Mouse (Mus musculus) neural tube, embryonic 12.5 days (tissue): Measurements from ENCODE around the gene Mbnl1. TPM values are rescaled to one million over a fixed set of nuclear protein-coding genes. Genes with fewer than 3 reads are reported as not detected.
A peak's percentile ranks its signal among the peaks of the same experiment; 100 is the strongest.

Experiments
- ATAC-seq: fragments of 200-750 bp; cut with Nextera tagmentation; 2 replicates; pipeline ENCODE4 v1.8.0; 2017; ENCODE audit warnings: low read depth, mild to moderate bottlenecking, moderate TSS enrichment, moderate library complexity; ENCODE audit not compliant: low FRiP score
- H3K27ac ChIP-seq: fragments of 300-500 bp; sonication (generic); 2 replicates; pipeline ENCODE4 v1.5.1; 2016
- H3K27me3 ChIP-seq: fragments of 300-500 bp; sonication (generic); replicated peaks from 2 replicates; pipeline ENCODE4 v1.6.1; 2016; ENCODE audit warnings: mild to moderate bottlenecking
- H3K36me3 ChIP-seq: fragments of 300-500 bp; sonication (generic); 2 replicates; pipeline ENCODE4 v1.6.1; 2016; ENCODE audit warnings: mild to moderate bottlenecking
- H3K4me1 ChIP-seq: fragments of 300-500 bp; sonication (generic); 2 replicates; pipeline ENCODE4 v1.6.1; 2016
- H3K4me2 ChIP-seq: fragments of 300-500 bp; sonication (generic); replicated peaks from 2 replicates; pipeline ENCODE4 v1.6.1; 2016; ENCODE audit warnings: mild to moderate bottlenecking
- H3K4me3 ChIP-seq: fragments of 300-500 bp; sonication (generic); 2 replicates; pipeline ENCODE4 v1.5.1; 2016
- H3K9ac ChIP-seq: fragments of 300-500 bp; sonication (generic); 2 replicates; pipeline ENCODE4 v1.6.1; 2016; ENCODE audit warnings: mild to moderate bottlenecking
- H3K9me3 ChIP-seq: fragments of 300-500 bp; sonication (generic); 2 replicates; pipeline ENCODE4 v1.6.1; 2016; ENCODE audit warnings: mild to moderate bottlenecking
- WGBS: fragments of 180-500 bp; shearing (Covaris S2); methylation state at CpG from one replicate; pipeline ENCODE4 v1.1.7; 2016; 5-methylcytosine and 5-hydroxymethylcytosine counted together
- polyA plus RNA-seq: library from polyadenylated mRNA; unstranded; fragments of >200 nt; fragmentation: Nextera tagmentation; extraction: Ambion mirVana; gene quantifications from 2 replicates; pipeline ENCODE4 v1.2.1, GENCODE M21; 2016

The Mbnl1 gene
- polyA plus RNA-seq, 1 experiment from 2014 or later = 45.6 TPM

DNA sequence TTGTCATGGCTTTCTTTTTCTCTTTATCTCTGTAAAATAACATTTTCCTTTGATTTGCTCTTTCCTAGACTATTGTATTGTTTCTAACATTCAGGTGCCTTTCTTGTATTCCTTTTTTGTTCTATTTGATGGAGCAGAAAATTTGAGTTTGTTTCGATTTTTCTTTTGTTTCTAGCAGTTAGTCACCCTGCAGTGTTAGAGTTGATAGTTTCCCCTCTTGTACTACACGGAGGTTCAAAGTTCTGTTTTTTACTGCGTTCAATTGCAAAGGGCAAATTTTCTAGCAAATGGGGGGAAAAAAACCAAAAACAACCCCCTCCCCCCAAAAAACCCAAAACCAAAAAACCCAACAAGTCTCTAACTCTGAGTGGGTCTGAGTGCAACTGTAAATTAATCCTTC lies 26.0 kb downstream of the Mbnl1 start:
- no peak overlapping the region for H3K4me3 ChIP-seq
- H3K4me2 ChIP-seq = no peak overlapping the region
- WGBS = 81% methylated on average over 3 of the region's 3 CpGs
- H3K36me3 ChIP-seq = no peaks in the 10 kb centered on the region
- peaks cover 20% of the 10 kb centered on the region for H3K4me1 ChIP-seq
- H3K27me3 ChIP-seq = no peaks in the 10 kb centered on the region
- no peak for ATAC-seq
- H3K27ac ChIP-seq = no peak overlapping the region
- H3K9me3 ChIP-seq = no peaks in the 10 kb centered on the region
- H3K9ac ChIP-seq = no peak overlapping the region

DNA sequence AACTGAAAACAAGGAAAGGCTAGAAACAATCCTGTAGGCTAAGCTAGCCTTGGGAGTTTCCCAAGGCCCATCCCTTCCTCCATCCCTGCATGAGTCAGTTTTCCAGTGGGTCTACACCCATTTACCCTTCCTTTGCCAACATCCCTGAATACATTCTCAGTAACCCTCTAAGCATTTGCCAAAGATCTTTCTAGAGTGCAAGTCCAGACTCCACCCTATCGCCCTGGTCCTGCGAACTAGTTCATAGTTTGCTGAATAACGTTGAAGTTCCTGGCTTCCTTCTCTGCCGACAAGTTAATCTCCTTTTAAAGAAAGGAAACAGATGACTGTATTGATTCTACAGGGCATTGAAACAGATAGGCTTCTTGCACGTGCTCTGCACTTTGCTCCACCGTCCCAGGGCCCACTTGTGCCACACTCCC lies 26.5 kb downstream of the Mbnl1 start:
- H3K27me3 ChIP-seq = no peaks in the 10 kb centered on the region
- WGBS = 83% methylated on average over 6 of the region's 6 CpGs
- H3K9me3 ChIP-seq = no peaks in the 10 kb centered on the region
- no peak overlapping the region for H3K27ac ChIP-seq
- no peak overlapping the region for H3K9ac ChIP-seq
- H3K4me2 ChIP-seq = 0 out of 2 replicates have a peak overlapping the region, but pooled peaks have one; percentile 71
- peaks cover 20% of the 10 kb centered on the region for H3K4me1 ChIP-seq
- no peaks in the 10 kb centered on the region for H3K36me3 ChIP-seq
- no peak overlapping the region for H3K4me3 ChIP-seq
- ATAC-seq = no peak

DNA sequence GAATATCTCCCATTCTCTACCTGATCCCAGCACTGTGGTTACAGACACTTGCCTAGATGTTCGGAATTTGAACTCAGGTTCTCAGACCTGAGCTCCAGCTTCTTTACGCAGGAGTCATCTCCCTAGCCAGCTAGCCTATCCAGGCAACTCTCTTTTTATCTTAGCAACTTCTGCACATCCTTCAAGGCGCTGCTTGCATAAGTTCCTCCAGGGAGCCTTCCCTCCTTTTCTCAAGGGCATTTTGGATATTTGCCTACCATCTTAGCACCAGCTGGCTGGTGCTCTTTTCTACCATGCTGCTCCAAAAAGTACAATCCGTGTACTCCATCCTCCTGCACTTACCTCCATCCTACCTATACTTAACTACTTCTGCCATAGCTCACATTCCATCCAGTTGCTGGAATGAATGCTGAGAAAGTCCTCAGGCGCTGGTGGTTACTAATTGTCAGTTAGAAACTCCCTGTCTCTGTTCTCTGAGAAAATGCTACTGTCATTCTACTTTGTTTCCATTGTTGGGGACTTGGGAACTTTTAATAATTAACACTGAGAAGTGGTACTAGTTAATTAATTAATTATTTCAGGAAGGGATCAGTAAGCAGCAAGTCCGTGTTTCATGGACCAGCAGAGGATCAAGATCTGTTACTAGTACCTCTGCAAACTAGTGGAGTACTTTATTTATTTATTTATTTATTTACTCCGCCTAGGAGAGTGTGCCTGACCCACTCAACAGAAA lies 27.3 kb downstream of the Mbnl1 start:
- H3K27me3 ChIP-seq = no peaks in the 10 kb centered on the region
- 0 out of 2 replicates have a peak overlapping the region, but pooled peaks have one; percentile 94 for H3K9ac ChIP-seq
- H3K9me3 ChIP-seq = no peaks in the 10 kb centered on the region
- H3K36me3 ChIP-seq = no peaks in the 10 kb centered on the region
- H3K4me1 ChIP-seq = peaks cover 20% of the 10 kb centered on the region
- no peak overlapping the region; the same call in 1 of the 2 replicates for H3K4me3 ChIP-seq
- peak overlapping the region; percentile 71 for H3K4me2 ChIP-seq
- no peak for ATAC-seq
- no peak overlapping the region for H3K27ac ChIP-seq
- 49% methylated on average over 7 of the region's 7 CpGs for WGBS

DNA sequence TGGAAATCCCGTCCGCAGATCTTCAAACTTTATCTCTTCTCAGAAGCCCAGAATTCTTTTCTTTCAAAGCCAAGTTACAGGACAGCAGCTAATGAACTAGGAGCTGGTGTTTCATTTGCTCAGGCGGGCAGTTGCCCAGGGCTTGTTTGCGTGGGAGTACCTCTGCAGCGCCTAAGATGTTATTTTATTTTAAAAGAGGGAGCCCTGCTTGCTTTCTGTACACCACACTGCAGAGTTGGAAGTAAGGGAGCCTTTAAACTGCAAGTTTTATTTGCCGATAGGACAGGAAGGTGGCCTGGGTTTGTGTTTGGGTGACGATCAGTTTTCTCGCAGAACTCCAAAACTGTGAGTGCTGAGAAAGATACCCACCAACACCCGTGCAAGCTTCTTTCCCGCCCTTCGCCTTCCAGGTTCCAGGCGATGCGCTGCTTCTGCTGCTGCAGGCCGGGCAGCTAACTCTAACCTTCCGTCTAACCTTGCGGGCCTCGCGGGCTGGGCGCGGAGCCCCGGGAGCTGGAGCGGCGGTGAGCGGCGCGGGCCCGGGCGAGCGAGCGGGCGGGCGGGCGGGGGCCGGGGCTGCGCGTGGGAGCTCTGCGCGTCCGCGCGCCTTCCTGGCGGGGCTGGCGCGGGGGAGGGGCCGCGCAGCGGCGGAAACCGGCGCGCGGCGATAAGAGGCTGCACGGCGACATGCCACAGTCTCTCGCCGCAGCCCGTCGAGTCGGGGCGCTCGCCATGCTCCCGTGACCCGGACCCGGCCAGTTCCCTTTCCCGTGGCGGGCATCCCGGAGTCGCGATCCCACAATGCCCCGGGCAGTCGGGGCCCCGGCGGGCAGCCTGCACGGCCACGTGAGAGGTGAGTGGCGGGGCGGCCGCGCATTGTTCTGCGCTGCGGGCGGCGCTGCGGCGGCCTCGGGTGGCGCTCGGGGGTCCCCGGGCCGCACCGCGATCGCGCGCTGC lies 28.2 kb downstream of the Mbnl1 start:
- peak overlapping the region; percentile 84 for H3K4me3 ChIP-seq
- H3K4me2 ChIP-seq = peak overlapping the region; percentile 71
- H3K36me3 ChIP-seq = no peaks in the 10 kb centered on the region
- peak; percentile 92 for ATAC-seq
- peak overlapping the region; percentile 94 for H3K9ac ChIP-seq
- peaks cover 20% of the 10 kb centered on the region for H3K4me1 ChIP-seq
- peak overlapping the region; percentile 82 for H3K27ac ChIP-seq
- H3K9me3 ChIP-seq = no peaks in the 10 kb centered on the region
- H3K27me3 ChIP-seq = no peaks in the 10 kb centered on the region
- WGBS = 1% methylated on average over 94 of the region's 96 CpGs

DNA sequence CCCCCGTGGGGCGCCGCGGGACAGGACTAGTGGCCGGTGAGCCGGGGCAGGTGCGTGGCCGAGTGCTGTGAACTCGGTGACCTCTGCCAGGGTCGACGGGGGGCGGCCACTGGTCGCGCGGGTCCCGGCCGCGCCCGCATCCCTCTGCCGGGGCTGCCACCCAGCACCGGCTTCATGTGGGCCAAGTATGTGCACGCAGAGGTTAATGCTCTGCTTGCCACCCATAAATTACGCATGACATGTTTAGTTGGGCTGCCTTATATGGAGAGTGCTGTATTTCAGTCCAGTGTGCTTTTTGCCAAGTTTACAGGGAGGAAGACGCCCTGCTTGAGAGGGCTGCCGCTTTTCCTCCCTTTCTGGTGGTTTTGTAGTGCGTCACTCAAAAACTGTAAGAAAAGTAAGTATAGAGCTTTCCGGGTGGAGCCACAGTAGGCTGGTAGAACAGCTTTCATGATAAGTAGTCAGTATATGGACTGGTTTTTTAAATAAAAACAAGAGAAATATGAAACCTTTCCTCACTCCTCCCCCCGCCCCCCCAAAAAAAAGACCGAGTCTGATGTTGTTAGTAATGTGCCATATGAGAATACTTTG lies 29.0 kb downstream of the Mbnl1 start:
- Histone ChIP-seq H3K9ac (peak overlapping the region; percentile 94), H3K4me1 (peaks cover 20% of the 10 kb centered on the region), H3K9me3 (no peaks in the 10 kb centered on the region), H3K27ac (peak overlapping the region; percentile 82), H3K36me3 (no peaks in the 10 kb centered on the region), H3K4me2 (peak overlapping the region; percentile 71), H3K4me3 (peak overlapping the region; percentile 84), H3K27me3 (no peaks in the 10 kb centered on the region)
- peak; percentile 87 for ATAC-seq
- WGBS = under 1% methylated on average over 29 of the region's 29 CpGs

DNA sequence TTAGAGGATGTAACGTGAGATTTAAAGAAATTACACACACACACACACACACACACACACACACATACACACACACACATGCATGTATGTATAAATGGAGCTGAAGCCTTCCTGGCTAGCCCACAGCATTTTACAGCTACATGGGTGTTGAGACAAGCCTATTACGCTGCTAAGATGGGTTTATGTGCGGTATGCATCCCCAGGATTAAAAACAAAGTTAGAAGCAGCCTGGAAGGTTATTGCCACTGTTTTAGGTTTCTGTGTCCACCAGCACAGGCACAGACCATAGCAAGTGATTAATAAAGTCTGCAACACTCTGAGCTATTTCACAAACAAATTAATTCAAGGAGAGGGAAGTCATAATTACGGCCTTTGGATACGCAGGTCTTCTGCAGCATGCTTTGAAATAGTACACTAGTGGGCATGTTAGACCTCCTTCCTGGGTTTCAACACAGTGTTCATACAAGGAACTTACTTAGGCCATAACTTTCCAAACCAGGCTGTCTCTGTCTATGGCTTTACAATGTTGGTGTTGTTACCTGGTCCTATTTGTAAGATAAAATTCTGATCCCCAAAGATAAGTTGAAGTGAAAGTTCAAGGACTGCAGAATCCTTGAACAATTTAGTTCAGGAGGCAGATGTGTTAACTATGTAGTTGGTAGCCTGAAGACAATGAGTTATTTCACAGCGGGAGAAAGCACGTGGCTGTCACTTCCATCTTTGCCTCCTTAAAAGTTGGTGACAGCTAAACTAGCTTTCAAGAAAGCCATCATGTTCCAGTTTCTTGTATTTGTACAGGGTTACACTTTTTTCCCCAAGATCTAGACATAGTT lies 29.7 kb downstream of the Mbnl1 start:
- H3K27me3 ChIP-seq = no peaks in the 10 kb centered on the region
- no peaks in the 10 kb centered on the region for H3K9me3 ChIP-seq
- peak overlapping the region; percentile 84 for H3K4me3 ChIP-seq
- H3K36me3 ChIP-seq = no peaks in the 10 kb centered on the region
- H3K4me2 ChIP-seq = peak overlapping the region; percentile 71
- no peak for ATAC-seq
- no peak overlapping the region for H3K27ac ChIP-seq
- H3K4me1 ChIP-seq = peaks cover 20% of the 10 kb centered on the region
- 37% methylated on average over 7 of the region's 7 CpGs for WGBS
- H3K9ac ChIP-seq = peak overlapping the region; percentile 94; the same call in 1 of the 2 replicates

DNA sequence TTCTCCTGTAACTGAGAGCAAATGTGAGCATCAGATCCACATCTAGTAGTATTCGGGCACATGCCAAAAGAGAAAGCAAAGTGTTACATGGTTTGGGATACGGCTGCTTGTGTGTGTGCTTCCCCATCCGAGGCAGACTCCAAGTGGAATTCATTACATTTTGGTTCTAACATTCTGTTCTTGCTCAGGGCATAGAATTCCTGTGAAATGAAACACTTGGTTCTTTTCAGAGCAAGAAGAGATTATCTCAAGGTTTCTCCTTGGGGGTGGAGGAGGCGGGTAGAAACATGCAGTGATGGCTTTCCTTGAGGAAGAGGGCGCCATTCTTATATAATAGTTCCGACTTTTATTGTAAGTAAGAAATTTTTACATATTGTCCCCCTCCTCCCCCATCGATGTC lies 30.6 kb downstream of the Mbnl1 start:
- H3K27me3 ChIP-seq = no peaks in the 10 kb centered on the region
- no peak overlapping the region for H3K27ac ChIP-seq
- no peak for ATAC-seq
- H3K9ac ChIP-seq = no peak overlapping the region
- no peaks in the 10 kb centered on the region for H3K9me3 ChIP-seq
- WGBS = 72% methylated on average over 7 of the region's 7 CpGs
- peak overlapping the region; percentile 71 for H3K4me2 ChIP-seq
- H3K36me3 ChIP-seq = no peaks in the 10 kb centered on the region
- no peak overlapping the region for H3K4me3 ChIP-seq
- H3K4me1 ChIP-seq = peaks cover 20% of the 10 kb centered on the region

DNA sequence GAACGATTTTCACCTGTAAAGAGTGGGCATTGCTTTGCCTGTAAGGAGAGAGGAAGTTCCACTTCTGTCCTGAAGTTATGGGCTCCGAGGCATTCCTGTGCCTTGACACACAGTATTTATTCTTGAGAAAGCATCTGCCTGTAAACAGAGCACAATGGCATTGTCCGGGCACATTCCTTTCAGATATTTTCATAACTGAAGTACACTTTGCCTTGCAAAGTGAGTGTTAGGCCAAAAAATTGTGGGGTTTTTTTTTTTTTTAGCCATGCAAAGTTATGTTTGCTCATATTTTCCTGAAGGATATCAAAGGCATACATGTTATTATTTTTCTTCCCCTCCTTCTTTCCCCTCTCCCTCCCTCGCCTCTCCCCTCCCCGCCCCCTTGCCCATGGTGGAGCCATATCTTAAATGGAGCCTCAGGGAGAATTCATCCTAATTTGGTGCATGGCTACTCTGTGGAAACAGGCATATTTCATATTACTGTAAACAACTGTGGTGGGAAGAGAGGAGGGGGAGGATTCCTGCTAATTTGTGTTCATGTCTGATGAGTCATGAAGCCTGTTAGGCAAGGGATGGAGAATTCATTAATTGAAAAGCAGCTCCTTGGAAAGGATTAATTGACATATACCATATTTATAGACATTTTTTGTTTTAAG lies 32.3 kb downstream of the Mbnl1 start:
- no peak overlapping the region for H3K4me3 ChIP-seq
- no peaks in the 10 kb centered on the region for H3K36me3 ChIP-seq
- WGBS = 76% methylated on average over 5 of the region's 5 CpGs
- no peaks in the 10 kb centered on the region for H3K27me3 ChIP-seq
- H3K27ac ChIP-seq = no peak overlapping the region
- no peak overlapping the region for H3K4me2 ChIP-seq
- no peak for ATAC-seq
- H3K9me3 ChIP-seq = no peaks in the 10 kb centered on the region
- no peak overlapping the region for H3K9ac ChIP-seq
- H3K4me1 ChIP-seq = peaks cover 15% of the 10 kb centered on the region

DNA sequence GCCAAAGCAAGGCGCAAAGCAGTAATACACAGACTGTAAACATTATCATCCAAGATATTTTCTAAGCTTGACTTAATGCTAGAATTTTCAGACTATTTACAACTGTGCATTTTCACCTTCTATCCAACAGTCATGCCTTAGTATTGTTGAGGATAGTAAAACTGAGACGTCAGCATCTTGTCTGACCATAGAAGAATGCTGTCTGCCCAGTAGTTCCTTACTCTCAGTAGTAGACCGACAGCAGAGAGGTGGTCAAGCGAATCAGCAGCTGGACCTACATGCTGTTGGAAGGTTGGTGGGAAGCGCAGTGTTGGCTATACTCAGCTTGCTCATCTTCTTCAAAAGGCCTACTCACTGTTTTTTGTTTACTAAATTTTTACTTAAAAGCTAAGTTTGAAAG lies 34.2 kb downstream of the Mbnl1 start:
- 88% methylated on average over 5 of the region's 5 CpGs for WGBS

DNA sequence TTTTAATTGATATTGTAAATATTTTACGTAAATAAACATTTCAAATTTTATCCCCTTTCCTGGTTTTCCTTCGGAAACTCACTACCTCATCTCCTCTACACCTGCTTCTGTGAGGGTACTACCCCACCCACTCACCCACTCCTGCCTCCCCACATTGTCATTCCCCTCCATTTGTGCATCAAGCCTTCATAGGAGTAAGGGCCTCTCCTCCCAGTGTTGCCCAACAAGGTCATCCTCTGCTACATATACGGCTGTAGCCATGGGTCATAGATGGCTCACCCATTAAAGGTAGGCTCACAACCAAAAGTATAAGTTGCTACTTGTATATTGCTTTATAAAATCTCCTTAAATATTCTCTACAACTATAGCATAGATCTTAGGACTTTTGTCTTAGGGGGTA lies 34.9 kb downstream of the Mbnl1 start:
- WGBS = 90% methylated on average over 3 of the region's 3 CpGs
- H3K4me1 ChIP-seq = peaks cover 8% of the 10 kb centered on the region; the same call in 1 of the 2 replicates
- no peaks in the 10 kb centered on the region for H3K27me3 ChIP-seq
- no peak for ATAC-seq
- no peak overlapping the region for H3K4me2 ChIP-seq
- H3K36me3 ChIP-seq = no peaks in the 10 kb centered on the region
- H3K27ac ChIP-seq = no peak overlapping the region
- H3K9me3 ChIP-seq = no peaks in the 10 kb centered on the region
- H3K4me3 ChIP-seq = no peak overlapping the region
- H3K9ac ChIP-seq = no peak overlapping the region

More for the DNA sequence above, 34.2 kb downstream of the Mbnl1 start:
- no peaks in the 10 kb centered on the region for H3K9me3 ChIP-seq
- H3K36me3 ChIP-seq = no peaks in the 10 kb centered on the region
- peaks cover 14% of the 10 kb centered on the region for H3K4me1 ChIP-seq
- H3K27ac ChIP-seq = no peak overlapping the region
- H3K4me2 ChIP-seq = no peak overlapping the region
- H3K9ac ChIP-seq = no peak overlapping the region
- no peaks in the 10 kb centered on the region for H3K27me3 ChIP-seq
- ATAC-seq = no peak
- no peak overlapping the region for H3K4me3 ChIP-seq

DNA sequence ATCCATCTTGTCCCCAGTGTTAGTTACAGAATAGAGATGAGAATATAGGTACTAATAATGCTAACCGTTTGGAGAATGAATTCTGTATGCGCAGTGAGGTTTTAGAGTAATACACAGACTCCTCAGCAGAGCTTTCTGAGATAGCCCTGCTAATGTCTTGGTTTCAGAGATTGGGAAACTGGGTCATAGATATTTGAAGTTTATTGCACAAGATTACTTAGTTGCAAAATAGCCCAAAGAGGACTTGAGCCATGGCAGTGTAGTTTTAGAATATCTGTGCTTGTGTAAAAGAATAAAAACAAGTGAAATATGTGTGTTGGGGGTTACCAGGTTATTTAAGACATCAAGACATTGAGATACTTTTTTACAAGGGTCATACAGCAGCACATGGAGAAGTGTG lies 35.3 kb downstream of the Mbnl1 start:
- no peak overlapping the region for H3K4me2 ChIP-seq

More for the DNA sequence above, 35.3 kb downstream of the Mbnl1 start:
- Histone ChIP-seq H3K4me1 (0 out of 2 replicates have a peak, but pooled peaks cover 3% of the 10 kb centered on the region), H3K36me3 (no peaks in the 10 kb centered on the region), H3K27me3 (no peaks in the 10 kb centered on the region), H3K9me3 (no peaks in the 10 kb centered on the region), H3K9ac (no peak overlapping the region), H3K27ac (no peak overlapping the region), H3K4me3 (no peak overlapping the region)
- WGBS = 97% methylated on average over 2 of the region's 2 CpGs
- ATAC-seq = no peak
